Mouse (Mus musculus): ENCODE data around the gene Best2. TPM values are rescaled to one million over a fixed set of nuclear protein-coding genes. Genes with fewer than 3 reads are reported as not detected.

Gene Best2
- polyA plus RNA-seq, 1 experiment from 2014 or later: not detected

GRCm38 (mm10) chr8:85035165-85035727 is 20.9 kb upstream of the Best2 start:
- H3K4me1 ChIP-seq (replicated peaks): peaks cover 64% of the 10 kb centered on the region
- H3K9me3 ChIP-seq (replicated peaks): no peaks in the 10 kb centered on the region
- WGBS (ENCODE audit: insufficient replicate concordance): 2% methylated on average over 12 of the region's 12 CpGs
- ATAC-seq (ENCODE audit: insufficient read depth): no peak
- H3K9ac ChIP-seq: peak overlapping the region; percentile 75
- H3K27ac ChIP-seq (replicated peaks): peak overlapping the region; percentile 87
- H3K36me3 ChIP-seq (replicated peaks): peaks cover 51% of the 10 kb centered on the region
- no peaks in the 10 kb centered on the region for H3K27me3 ChIP-seq
- H3K4me3 ChIP-seq (replicated peaks): peak overlapping the region; percentile 85
- peak overlapping the region; percentile 93 for H3K4me2 ChIP-seq

GRCm38 (mm10) chr8:85034764-85035163 is 20.4 kb upstream of the Best2 start:
- H3K27me3 ChIP-seq: no peaks in the 10 kb centered on the region
- H3K4me3 ChIP-seq (replicated peaks): peak overlapping the region; percentile 85
- peak overlapping the region; percentile 75; the same call in 1 of the 2 replicates for H3K9ac ChIP-seq
- 2% methylated on average over 12 of the region's 13 CpGs for WGBS (ENCODE audit: insufficient replicate concordance)
- peaks cover 51% of the 10 kb centered on the region for H3K36me3 ChIP-seq (replicated peaks)
- no peaks in the 10 kb centered on the region for H3K9me3 ChIP-seq (replicated peaks)
- peak overlapping the region; percentile 87 for H3K27ac ChIP-seq (replicated peaks)
- peak overlapping the region; percentile 93 for H3K4me2 ChIP-seq
- H3K4me1 ChIP-seq (replicated peaks): peaks cover 65% of the 10 kb centered on the region
- no peak for ATAC-seq (ENCODE audit: insufficient read depth)

DNA sequence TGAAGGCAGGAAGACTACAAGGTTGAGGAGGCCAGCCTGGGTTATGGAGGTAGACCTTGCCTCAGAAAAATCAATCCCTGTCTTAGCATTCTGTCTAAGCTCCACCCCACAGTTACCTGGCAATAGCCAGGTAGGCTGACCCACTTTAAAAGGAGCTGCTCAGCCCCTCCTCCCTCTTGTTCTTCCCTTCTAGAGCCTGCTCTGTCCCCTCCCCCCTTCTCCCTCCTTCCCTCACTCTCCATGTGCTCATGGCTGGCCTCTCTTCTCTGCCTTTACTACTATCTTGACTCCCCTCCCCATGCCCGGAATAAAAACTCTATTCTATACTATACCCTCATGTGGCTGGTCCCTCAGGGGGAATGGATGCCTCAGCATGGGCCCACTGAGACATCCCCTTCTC is 19.5 kb upstream of the Best2 start:
- 0 out of 2 replicates have a peak overlapping the region, but pooled peaks have one; percentile 24 for H3K27ac ChIP-seq (replicated peaks)
- H3K9me3 ChIP-seq (replicated peaks): no peaks in the 10 kb centered on the region
- peak overlapping the region; percentile 93 for H3K4me2 ChIP-seq
- H3K4me1 ChIP-seq (replicated peaks): peaks cover 66% of the 10 kb centered on the region
- no peaks in the 10 kb centered on the region for H3K27me3 ChIP-seq
- WGBS (ENCODE audit: insufficient replicate concordance): 50% methylated on average over 1 of the region's 1 CpGs
- H3K4me3 ChIP-seq (replicated peaks): no peak overlapping the region
- peaks cover 58% of the 10 kb centered on the region for H3K36me3 ChIP-seq (replicated peaks)
- ATAC-seq (ENCODE audit: insufficient read depth): no peak
- no peak overlapping the region for H3K9ac ChIP-seq

DNA sequence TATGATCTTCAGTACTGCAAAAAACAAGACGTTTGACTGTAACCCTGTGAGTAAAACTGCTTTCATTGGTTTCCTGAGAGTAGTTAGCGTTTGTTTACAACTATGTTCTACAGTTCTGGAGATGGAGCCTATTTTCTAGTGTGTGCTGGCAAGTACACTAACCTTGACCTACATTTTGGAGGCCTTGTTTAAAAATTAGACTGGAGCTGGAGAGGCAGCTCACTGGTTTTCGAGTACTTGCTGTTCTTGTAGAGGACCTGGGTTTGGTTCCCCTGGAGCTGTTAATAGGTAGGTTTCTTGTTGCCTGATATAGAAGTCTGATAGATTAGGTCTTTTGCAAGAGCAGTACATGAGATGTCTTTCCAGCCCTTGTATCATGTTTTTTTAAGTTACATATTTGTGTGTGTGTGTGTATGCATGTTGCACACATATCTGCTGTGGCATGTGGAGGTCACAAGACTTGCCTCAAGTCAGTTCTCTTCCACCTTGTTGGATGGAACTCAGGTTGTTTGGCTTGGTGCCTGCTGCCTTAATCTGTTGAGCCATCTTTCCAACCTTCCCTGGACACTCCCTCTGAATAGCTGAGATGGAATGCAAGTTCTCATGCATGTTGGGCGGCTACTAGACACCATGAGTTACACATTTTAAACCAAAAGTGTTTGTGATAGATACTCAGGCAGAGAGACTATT is 18.4 kb upstream of the Best2 start:
- Histone ChIP-seq H3K9ac (no peak overlapping the region), H3K36me3 (replicated peaks) (peaks cover 60% of the 10 kb centered on the region), H3K9me3 (replicated peaks) (no peaks in the 10 kb centered on the region), H3K4me1 (replicated peaks) (peaks cover 66% of the 10 kb centered on the region), H3K4me3 (replicated peaks) (no peak overlapping the region), H3K4me2 (no peak overlapping the region), H3K27me3 (no peaks in the 10 kb centered on the region), H3K27ac (replicated peaks) (no peak overlapping the region)
- ATAC-seq (ENCODE audit: insufficient read depth): no peak
- 67% methylated on average over 4 of the region's 4 CpGs for WGBS (ENCODE audit: insufficient replicate concordance)

- Histone ChIP-seq H3K27ac (replicated peaks) (no peak overlapping the region), H3K36me3 (replicated peaks) (peaks cover 59% of the 10 kb centered on the region), H3K9ac (peak overlapping the region; percentile 98; the same call in 1 of the 2 replicates), H3K4me3 (replicated peaks) (peak overlapping the region; percentile 86), H3K4me2 (peak overlapping the region; percentile 91), H3K4me1 (replicated peaks) (peaks cover 63% of the 10 kb centered on the region), H3K27me3 (no peaks in the 10 kb centered on the region), H3K9me3 (replicated peaks) (no peaks in the 10 kb centered on the region)
- ATAC-seq (ENCODE audit: insufficient read depth): no peak
- 75% methylated on average over 14 of the region's 14 CpGs for WGBS (ENCODE audit: insufficient replicate concordance)
Observed at GRCm38 (mm10) chr8:85029271-85029670, 14.9 kb upstream of the Best2 start.

DNA sequence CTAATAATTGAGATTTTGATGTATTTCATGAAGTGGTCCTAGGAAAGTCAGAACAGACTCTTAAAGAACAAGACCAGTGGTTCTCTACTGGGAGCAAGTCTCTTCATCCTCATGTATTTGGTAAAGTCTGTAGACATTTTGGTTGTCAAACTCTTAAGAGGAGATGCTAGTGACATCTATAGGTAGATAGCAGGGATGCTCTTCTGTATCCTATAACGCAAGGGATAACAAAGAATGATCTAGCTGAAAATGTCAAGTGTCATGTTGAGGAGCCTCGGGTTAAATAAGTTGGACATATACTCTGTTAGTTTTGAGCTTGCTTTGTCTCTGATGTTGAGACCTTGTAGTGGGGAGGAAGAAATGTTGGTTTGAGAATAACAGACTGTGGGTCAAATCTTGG is 13.6 kb upstream of the Best2 start:
- peak overlapping the region; percentile 86 for H3K4me3 ChIP-seq (replicated peaks)
- H3K9me3 ChIP-seq (replicated peaks): no peaks in the 10 kb centered on the region
- H3K4me2 ChIP-seq: peak overlapping the region; percentile 91
- peak overlapping the region; percentile 94 for H3K27ac ChIP-seq (replicated peaks)
- no peaks in the 10 kb centered on the region for H3K27me3 ChIP-seq
- H3K4me1 ChIP-seq (replicated peaks): peaks cover 60% of the 10 kb centered on the region
- H3K9ac ChIP-seq: peak overlapping the region; percentile 98
- WGBS (ENCODE audit: insufficient replicate concordance): 17% methylated on average over 2 of the region's 2 CpGs
- ATAC-seq (ENCODE audit: insufficient read depth): no peak
- H3K36me3 ChIP-seq (replicated peaks): peaks cover 58% of the 10 kb centered on the region

DNA sequence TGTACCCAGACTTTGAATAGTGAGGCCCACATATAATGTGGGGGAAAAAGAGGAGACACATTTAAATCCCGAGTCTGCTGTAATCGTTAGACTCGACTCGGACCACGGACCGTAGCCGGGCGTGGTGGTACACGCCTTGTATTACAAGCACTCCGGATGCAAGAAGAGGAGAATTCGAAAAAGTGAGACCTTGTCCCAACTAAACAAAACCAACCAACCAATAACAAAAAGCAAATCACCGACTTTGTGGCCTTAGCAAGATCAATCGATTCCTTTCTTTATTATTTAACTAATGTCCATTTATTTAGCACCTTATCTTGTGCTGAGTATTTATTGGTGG is 13.2 kb upstream of the Best2 start:
- no peak for ATAC-seq (ENCODE audit: insufficient read depth)
- Histone ChIP-seq H3K27ac (replicated peaks) (peak overlapping the region; percentile 94), H3K9me3 (replicated peaks) (no peaks in the 10 kb centered on the region), H3K9ac (peak overlapping the region; percentile 98), H3K4me1 (replicated peaks) (peaks cover 57% of the 10 kb centered on the region), H3K36me3 (replicated peaks) (peaks cover 58% of the 10 kb centered on the region), H3K27me3 (no peaks in the 10 kb centered on the region), H3K4me2 (peak overlapping the region; percentile 91), H3K4me3 (replicated peaks) (peak overlapping the region; percentile 86)
- WGBS (ENCODE audit: insufficient replicate concordance): under 1% methylated on average over 13 of the region's 13 CpGs

DNA sequence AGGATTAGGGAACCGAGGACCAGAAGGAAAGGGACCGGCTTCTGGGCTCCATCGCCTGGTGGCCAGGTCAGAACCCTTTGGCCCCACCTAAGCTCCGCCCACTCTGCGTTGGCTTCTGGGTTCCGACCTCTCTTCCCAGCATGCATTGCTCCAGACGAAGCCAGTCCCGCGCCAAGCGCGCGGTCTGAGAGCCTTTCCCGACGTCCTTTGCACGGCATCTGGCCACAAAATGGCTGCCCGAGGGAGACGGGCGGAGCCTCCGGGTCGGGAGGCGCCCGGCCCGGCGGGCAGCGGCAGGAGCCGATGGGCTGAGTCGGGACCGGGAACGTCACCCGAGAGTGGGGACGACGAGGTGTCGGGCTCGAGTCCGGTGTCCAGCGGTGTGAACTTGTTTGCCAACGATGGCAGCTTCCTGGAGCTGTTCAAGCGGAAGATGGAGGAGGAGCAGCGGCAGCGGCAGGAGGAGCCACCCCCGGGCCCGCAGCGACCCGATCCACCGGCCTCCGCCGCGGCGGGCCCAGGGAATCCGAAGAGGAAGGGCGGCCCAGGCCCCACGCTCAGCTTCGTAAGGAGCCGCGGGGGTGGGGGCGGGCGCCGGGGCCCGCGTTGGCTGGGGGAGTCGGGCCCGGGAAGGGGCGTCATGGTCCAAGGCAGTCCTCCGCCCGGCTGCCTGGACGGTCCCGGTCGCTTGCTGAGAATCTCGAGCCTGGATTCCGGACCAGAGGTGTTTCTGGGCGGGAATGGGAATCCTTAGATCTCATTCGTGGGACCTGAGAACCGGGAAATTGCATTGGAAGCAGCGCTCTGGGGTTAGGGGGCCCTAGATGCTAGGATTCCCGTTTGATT is 12.6 kb upstream of the Best2 start, which contains the start of gene Trir:
TSS of gene Trir (plus strand) at position 154 of the 846 bp plus-strand sequence.
- peaks cover 58% of the 10 kb centered on the region for H3K36me3 ChIP-seq (replicated peaks)
- H3K27me3 ChIP-seq: no peaks in the 10 kb centered on the region
- peak within 1 kb of the TSS; percentile 94 for H3K27ac ChIP-seq (replicated peaks)
- H3K9ac ChIP-seq: peak within 1 kb of the TSS; percentile 98
- no peaks in the 10 kb centered on the region for H3K9me3 ChIP-seq (replicated peaks)
- peak within 1 kb of the TSS; percentile 86 for H3K4me3 ChIP-seq (replicated peaks)
- H3K4me1 ChIP-seq (replicated peaks): peaks cover 53% of the 10 kb centered on the region
- peak within 1 kb of the TSS; percentile 91 for H3K4me2 ChIP-seq
- under 1% methylated on average over 75 of the region's 75 CpGs for WGBS (ENCODE audit: insufficient replicate concordance)
- ATAC-seq (ENCODE audit: insufficient read depth): peak; percentile 77

- peaks cover 58% of the 10 kb centered on the region for H3K36me3 ChIP-seq (replicated peaks)
Observed at GRCm38 (mm10) chr8:85025098-85025932, 11.0 kb upstream of the Best2 start, which contains the start of gene Asna1. Gene Asna1 (minus strand): TSS chr8:85025281.

DNA sequence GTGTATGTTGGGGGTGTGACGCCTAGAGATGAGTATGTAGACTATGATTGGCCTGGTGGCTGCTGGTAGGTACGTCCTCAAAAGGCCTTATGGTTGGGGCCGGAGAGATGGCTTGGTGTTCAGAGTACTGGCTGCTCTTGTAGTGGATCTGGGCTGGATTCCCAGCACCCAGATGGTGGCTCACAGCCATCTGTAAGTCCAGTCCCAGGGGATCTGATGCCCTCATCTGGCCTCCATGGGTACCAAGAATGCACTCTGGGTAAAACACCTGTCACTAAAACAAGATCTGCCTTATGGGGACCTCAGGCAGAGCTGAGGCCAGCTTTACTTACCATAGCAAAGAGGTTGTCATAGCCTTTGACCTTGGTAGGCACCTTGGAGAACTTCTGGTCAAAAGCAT is 9.5 kb upstream of the Best2 start:
- no peak overlapping the region for H3K9ac ChIP-seq
- peak overlapping the region; percentile 91 for H3K4me2 ChIP-seq
- WGBS (ENCODE audit: insufficient replicate concordance): 85% methylated on average over 3 of the region's 3 CpGs
- H3K9me3 ChIP-seq (replicated peaks): no peaks in the 10 kb centered on the region
- H3K4me3 ChIP-seq (replicated peaks): peak overlapping the region; percentile 86
- peaks cover 38% of the 10 kb centered on the region for H3K4me1 ChIP-seq (replicated peaks)
- no peak overlapping the region for H3K27ac ChIP-seq (replicated peaks)
- no peaks in the 10 kb centered on the region for H3K27me3 ChIP-seq
- ATAC-seq (ENCODE audit: insufficient read depth): no peak
- peaks cover 58% of the 10 kb centered on the region for H3K36me3 ChIP-seq (replicated peaks)

More at GRCm38 (mm10) chr8:85025098-85025932, 11.0 kb upstream of the Best2 start, which contains the start of gene Asna1:
- H3K4me3 ChIP-seq (replicated peaks): peak within 1 kb of the TSS; percentile 86
- H3K4me2 ChIP-seq: peak within 1 kb of the TSS; percentile 91
- no peaks in the 10 kb centered on the region for H3K27me3 ChIP-seq
- H3K27ac ChIP-seq (replicated peaks): peak within 1 kb of the TSS; percentile 94
- no peaks in the 10 kb centered on the region for H3K9me3 ChIP-seq (replicated peaks)
- H3K4me1 ChIP-seq (replicated peaks): peaks cover 52% of the 10 kb centered on the region
- ATAC-seq (ENCODE audit: insufficient read depth): peak; percentile 79
- WGBS (ENCODE audit: insufficient replicate concordance): 2% methylated on average over 30 of the region's 30 CpGs
- peak within 1 kb of the TSS; percentile 75 for H3K9ac ChIP-seq
